Mouse (Mus musculus) liver, embryonic 14.5 days (tissue): ENCODE measurements around the gene Zc3h18.

Experiments
- CTCF ChIP-seq: IDR thresholded peaks from 2 replicates; pipeline ENCODE4 v1.5.1; 2016; ENCODE audit warnings: antibody characterized with exemption, low read depth, control low read depth
- EP300 ChIP-seq: IDR thresholded peaks from 2 replicates; pipeline ENCODE4 v1.6.1; 2016; ENCODE audit warnings: antibody characterized with exemption, low read depth

GRCm38 (mm10) chr8:122390758-122391157, 14.3 kb downstream of the Zc3h18 start:
- TF ChIP-seq EP300 (no peak), CTCF (no peak)
